Mouse (Mus musculus): ENCODE measurements around the gene Sp140. TPM values are rescaled to one million over a fixed set of nuclear protein-coding genes. Genes with fewer than 3 reads are reported as not detected.

Gene Sp140
- polyA plus RNA-seq, 1 experiment from 2014 or later = 2.8 TPM

DNA sequence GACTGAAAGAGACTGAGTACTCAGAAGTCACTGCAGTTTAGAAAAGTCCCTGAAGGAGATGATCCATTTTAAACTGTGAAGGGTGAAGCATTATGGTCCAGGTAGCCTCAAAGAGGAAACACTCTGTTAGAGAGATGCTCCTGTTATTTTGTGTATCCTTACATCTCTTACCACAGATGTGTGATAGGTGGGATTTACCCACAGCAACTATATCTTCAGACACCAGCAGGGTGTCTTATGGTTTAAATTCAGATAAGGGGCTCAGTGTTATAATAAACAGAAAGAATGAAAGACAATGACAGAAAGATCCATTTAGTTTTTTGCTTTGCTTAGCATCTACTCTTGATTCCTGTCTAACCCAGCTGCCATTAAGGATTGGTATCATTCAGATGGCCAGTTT lies 64.1 kb downstream of the Sp140 start:
- no peak overlapping the region for H3K4me2 ChIP-seq
- H3K27me3 ChIP-seq (ENCODE audit: control insufficient read depth, insufficient read depth, low read length) = no peaks in the 10 kb centered on the region
- no peak overlapping the region for H3K9ac ChIP-seq (ENCODE audit: low read depth, low read length)
- no peak overlapping the region for H3K4me3 ChIP-seq (ENCODE audit: low read depth, low read length)
- no peak overlapping the region for H3K27ac ChIP-seq (ENCODE audit: low read depth, low read length)
- no peaks in the 10 kb centered on the region for H3K4me1 ChIP-seq (ENCODE audit: control insufficient read depth, insufficient read depth, low read length)
- no peaks in the 10 kb centered on the region for H3K36me3 ChIP-seq (ENCODE audit: control insufficient read depth, insufficient read depth, low read length)
- no peaks in the 10 kb centered on the region for H3K9me3 ChIP-seq (replicated peaks; ENCODE audit: control insufficient read depth, low read length)
- ATAC-seq (replicated peaks; ENCODE audit: insufficient number of reproducible peaks, low FRiP score, low TSS enrichment) = no peak

DNA sequence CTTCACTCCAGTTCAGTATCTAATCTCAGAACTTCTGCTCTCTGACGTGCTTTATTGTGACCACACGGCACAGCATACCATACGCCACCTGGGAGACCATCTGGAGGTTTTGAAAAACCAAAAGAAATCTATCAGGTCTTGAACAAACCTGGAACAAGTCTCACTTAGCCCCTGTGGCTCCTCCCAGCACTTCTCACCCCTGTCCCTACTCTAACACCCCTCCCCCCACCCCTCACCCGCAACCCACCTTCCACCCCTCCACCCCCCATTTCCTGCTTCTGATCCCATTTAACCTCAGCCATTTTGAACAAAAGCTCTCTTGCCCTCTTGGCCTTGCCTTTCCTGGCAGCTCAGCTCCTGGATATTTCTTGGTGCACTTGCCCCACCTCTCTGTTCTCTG lies 80.0 kb downstream of the Sp140 start:
- no peak for ATAC-seq (replicated peaks; ENCODE audit: insufficient number of reproducible peaks, low FRiP score, low TSS enrichment)
- Histone ChIP-seq H3K4me2 (no peak overlapping the region), H3K9me3 (replicated peaks; ENCODE audit: control insufficient read depth, low read length) (no peaks in the 10 kb centered on the region), H3K9ac (ENCODE audit: low read depth, low read length) (no peak overlapping the region), H3K4me3 (ENCODE audit: low read depth, low read length) (no peak overlapping the region), H3K36me3 (ENCODE audit: control insufficient read depth, insufficient read depth, low read length) (no peaks in the 10 kb centered on the region), H3K27me3 (ENCODE audit: control insufficient read depth, insufficient read depth, low read length) (no peaks in the 10 kb centered on the region), H3K27ac (ENCODE audit: low read depth, low read length) (no peak overlapping the region), H3K4me1 (ENCODE audit: control insufficient read depth, insufficient read depth, low read length) (no peaks in the 10 kb centered on the region)
- 41% methylated on average over 4 of the region's 4 CpGs for WGBS (ENCODE audit: insufficient replicate concordance)

DNA sequence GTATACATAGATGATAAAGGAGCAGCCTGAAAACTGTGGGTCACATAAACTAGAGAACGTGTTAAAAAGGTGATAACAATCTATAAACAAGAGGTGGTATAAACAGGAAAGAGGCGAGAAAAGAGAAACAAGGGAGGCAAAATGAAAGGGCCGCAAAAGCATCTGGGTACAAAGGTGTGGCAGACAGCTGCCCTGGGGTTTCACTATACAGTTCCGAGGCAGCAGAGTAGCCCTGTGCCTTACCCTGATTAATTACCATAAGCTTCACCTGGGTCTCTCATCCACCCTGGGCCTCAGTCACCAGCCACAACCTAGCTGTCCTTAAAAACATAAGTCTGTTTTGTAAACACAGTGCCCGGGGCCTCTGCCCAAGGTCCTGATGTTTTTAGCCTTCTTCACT lies 86.5 kb downstream of the Sp140 start:
- Histone ChIP-seq H3K9me3 (replicated peaks; ENCODE audit: control insufficient read depth, low read length) (no peaks in the 10 kb centered on the region), H3K9ac (ENCODE audit: low read depth, low read length) (no peak overlapping the region), H3K27ac (ENCODE audit: low read depth, low read length) (no peak overlapping the region), H3K36me3 (ENCODE audit: control insufficient read depth, insufficient read depth, low read length) (no peaks in the 10 kb centered on the region), H3K4me3 (ENCODE audit: low read depth, low read length) (no peak overlapping the region), H3K4me1 (ENCODE audit: control insufficient read depth, insufficient read depth, low read length) (no peaks in the 10 kb centered on the region; the same call in 1 of the 2 replicates), H3K27me3 (ENCODE audit: control insufficient read depth, insufficient read depth, low read length) (no peaks in the 10 kb centered on the region), H3K4me2 (no peak overlapping the region)
- ATAC-seq (replicated peaks; ENCODE audit: insufficient number of reproducible peaks, low FRiP score, low TSS enrichment) = no peak
- 59% methylated on average over 5 of the region's 5 CpGs for WGBS (ENCODE audit: insufficient replicate concordance)

DNA sequence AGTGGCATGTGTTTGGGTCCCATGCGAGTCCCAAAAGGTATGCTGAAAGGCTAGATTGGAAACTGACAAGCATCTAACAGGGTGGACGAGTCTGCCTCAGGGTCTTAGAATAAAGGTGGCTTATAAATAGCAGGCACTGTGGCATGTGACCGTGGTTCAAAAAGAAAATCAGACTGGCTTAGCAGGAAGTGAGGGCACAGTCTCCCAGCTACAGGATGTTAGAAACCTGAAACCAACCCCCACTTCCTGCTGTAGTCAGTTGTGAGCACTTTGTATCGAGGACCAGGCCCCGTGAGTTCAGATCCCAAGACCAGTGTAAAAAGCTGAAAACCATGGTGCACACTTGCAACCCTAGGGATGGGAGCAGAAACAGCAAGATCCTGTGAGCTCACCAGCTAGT lies 87.2 kb downstream of the Sp140 start:
- H3K27ac ChIP-seq (ENCODE audit: low read depth, low read length) = no peak overlapping the region
- no peak overlapping the region for H3K4me3 ChIP-seq (ENCODE audit: low read depth, low read length)
- no peaks in the 10 kb centered on the region for H3K36me3 ChIP-seq (ENCODE audit: control insufficient read depth, insufficient read depth, low read length)
- H3K9ac ChIP-seq (ENCODE audit: low read depth, low read length) = no peak overlapping the region
- no peaks in the 10 kb centered on the region; the same call in 1 of the 2 replicates for H3K4me1 ChIP-seq (ENCODE audit: control insufficient read depth, insufficient read depth, low read length)
- no peak for ATAC-seq (replicated peaks; ENCODE audit: insufficient number of reproducible peaks, low FRiP score, low TSS enrichment)
- 39% methylated on average over 5 of the region's 5 CpGs for WGBS (ENCODE audit: insufficient replicate concordance)
- no peaks in the 10 kb centered on the region for H3K9me3 ChIP-seq (replicated peaks; ENCODE audit: control insufficient read depth, low read length)
- no peaks in the 10 kb centered on the region for H3K27me3 ChIP-seq (ENCODE audit: control insufficient read depth, insufficient read depth, low read length)
- no peak overlapping the region for H3K4me2 ChIP-seq

DNA sequence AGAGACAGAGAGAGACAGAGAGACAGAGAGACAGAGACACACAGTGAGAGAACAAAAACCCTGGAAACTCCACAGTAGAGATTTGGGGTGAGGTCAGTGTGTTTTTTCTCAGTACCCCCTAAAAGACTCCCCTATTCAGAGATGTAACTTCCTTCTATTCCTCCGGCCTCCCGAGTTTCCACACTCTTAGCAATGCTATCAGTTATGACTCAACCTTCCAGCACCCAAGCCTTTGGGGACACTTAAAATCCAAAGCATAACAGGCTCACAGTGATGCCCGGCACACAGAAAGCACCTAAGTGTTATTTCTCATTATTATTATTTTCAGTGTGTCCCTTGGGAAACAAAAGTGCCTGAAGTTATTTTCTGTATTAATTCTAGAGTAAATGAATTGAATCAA lies 90.4 kb downstream of the Sp140 start:
- Histone ChIP-seq H3K4me3 (ENCODE audit: low read depth, low read length) (no peak overlapping the region), H3K27me3 (ENCODE audit: control insufficient read depth, insufficient read depth, low read length) (no peaks in the 10 kb centered on the region), H3K4me2 (no peak overlapping the region), H3K9ac (ENCODE audit: low read depth, low read length) (no peak overlapping the region), H3K4me1 (ENCODE audit: control insufficient read depth, insufficient read depth, low read length) (no peaks in the 10 kb centered on the region; the same call in 1 of the 2 replicates), H3K36me3 (ENCODE audit: control insufficient read depth, insufficient read depth, low read length) (no peaks in the 10 kb centered on the region), H3K27ac (ENCODE audit: low read depth, low read length) (no peak overlapping the region), H3K9me3 (replicated peaks; ENCODE audit: control insufficient read depth, low read length) (no peaks in the 10 kb centered on the region)
- ATAC-seq (replicated peaks; ENCODE audit: insufficient number of reproducible peaks, low FRiP score, low TSS enrichment) = no peak
- 69% methylated on average over 3 of the region's 3 CpGs for WGBS (ENCODE audit: insufficient replicate concordance)

DNA sequence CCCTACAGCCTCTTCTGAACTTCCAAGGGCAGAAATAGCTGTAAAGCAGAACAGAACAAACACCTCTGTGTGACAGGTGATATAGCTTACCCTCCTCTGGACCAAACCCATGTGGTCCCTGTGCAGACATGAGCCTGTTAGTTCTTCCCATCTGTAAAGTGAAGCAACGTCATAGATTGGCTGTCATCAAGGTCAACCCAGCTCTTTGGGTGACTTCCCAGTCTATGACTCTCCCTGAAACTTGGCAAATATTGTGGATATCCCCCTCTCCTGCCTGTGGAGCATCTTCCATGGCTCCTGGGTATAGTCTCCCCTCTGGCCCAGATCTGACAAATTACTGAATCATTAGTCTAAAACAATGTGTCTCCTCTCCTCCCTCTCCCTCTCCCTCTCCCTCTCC lies 92.1 kb downstream of the Sp140 start:
- no peak overlapping the region for H3K4me3 ChIP-seq (ENCODE audit: low read depth, low read length)
- no peak for ATAC-seq (replicated peaks; ENCODE audit: insufficient number of reproducible peaks, low FRiP score, low TSS enrichment)
- H3K9me3 ChIP-seq (replicated peaks; ENCODE audit: control insufficient read depth, low read length) = no peaks in the 10 kb centered on the region
- no peaks in the 10 kb centered on the region for H3K36me3 ChIP-seq (ENCODE audit: control insufficient read depth, insufficient read depth, low read length)
- H3K9ac ChIP-seq (ENCODE audit: low read depth, low read length) = no peak overlapping the region
- WGBS (ENCODE audit: insufficient replicate concordance) = 67% methylated on average over 1 of the region's 1 CpGs
- H3K4me2 ChIP-seq = no peak overlapping the region
- no peaks in the 10 kb centered on the region; the same call in 1 of the 2 replicates for H3K4me1 ChIP-seq (ENCODE audit: control insufficient read depth, insufficient read depth, low read length)
- no peak overlapping the region for H3K27ac ChIP-seq (ENCODE audit: low read depth, low read length)
- H3K27me3 ChIP-seq (ENCODE audit: control insufficient read depth, insufficient read depth, low read length) = no peaks in the 10 kb centered on the region

DNA sequence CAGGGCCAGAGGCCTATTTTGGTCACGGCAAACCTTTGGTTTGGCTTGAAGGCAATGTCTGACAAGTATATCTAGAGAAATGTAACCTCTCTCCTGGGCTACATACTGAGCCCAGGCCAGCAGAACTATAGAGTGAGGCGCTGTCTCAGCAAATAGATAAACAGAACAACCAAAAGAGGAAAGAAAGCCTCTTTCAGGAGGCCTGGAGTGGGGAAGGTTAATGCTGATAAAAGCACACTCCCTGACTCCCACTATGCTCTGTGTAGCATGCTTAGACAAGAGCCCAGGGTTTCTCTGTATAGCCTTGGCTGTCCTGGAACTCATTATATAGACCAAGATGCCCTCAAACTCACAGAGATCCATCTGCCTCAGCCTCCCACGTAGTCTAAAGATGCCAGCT lies 93.1 kb downstream of the Sp140 start:
- Histone ChIP-seq H3K9me3 (replicated peaks; ENCODE audit: control insufficient read depth, low read length) (no peaks in the 10 kb centered on the region), H3K27ac (ENCODE audit: low read depth, low read length) (0 out of 2 replicates have a peak overlapping the region, but pooled peaks have one; percentile 29), H3K4me1 (ENCODE audit: control insufficient read depth, insufficient read depth, low read length) (no peaks in the 10 kb centered on the region), H3K4me3 (ENCODE audit: low read depth, low read length) (no peak overlapping the region), H3K27me3 (ENCODE audit: control insufficient read depth, insufficient read depth, low read length) (no peaks in the 10 kb centered on the region), H3K9ac (ENCODE audit: low read depth, low read length) (no peak overlapping the region), H3K36me3 (ENCODE audit: control insufficient read depth, insufficient read depth, low read length) (no peaks in the 10 kb centered on the region), H3K4me2 (no peak overlapping the region)
- no peak for ATAC-seq (replicated peaks; ENCODE audit: insufficient number of reproducible peaks, low FRiP score, low TSS enrichment)
- 63% methylated on average over 3 of the region's 3 CpGs for WGBS (ENCODE audit: insufficient replicate concordance)

Other genes starting within 250 kb of the Sp140 start
- not detected in 2 replicates for gene G530012D18Rik, start 24.7 kb upstream of the Sp140 start, polyA plus RNA-seq (2014; fragmentation: Nextera tagmentation; extraction: Ambion mirVana)
- gene Sp110, start 1.6 kb upstream of the Sp140 start, polyA plus RNA-seq (2014; fragmentation: Nextera tagmentation; extraction: Ambion mirVana) = 0.48 and 1.4 TPM in 2 replicates
- 0.46 and 0.99 TPM in 2 replicates for gene Sp100, start 49.6 kb downstream of the Sp140 start, polyA plus RNA-seq (2014; fragmentation: Nextera tagmentation; extraction: Ambion mirVana)
- 1.4 and 1.8 TPM in 2 replicates for gene A630001G21Rik, start 178.3 kb downstream of the Sp140 start, polyA plus RNA-seq (2014; fragmentation: Nextera tagmentation; extraction: Ambion mirVana)
- gene Cab39, start 193.1 kb downstream of the Sp140 start, polyA plus RNA-seq (2014; fragmentation: Nextera tagmentation; extraction: Ambion mirVana) = 32.8 and 35.7 TPM in 2 replicates

Measured in heart, embryonic 11.5 days (tissue).